Mouse (Mus musculus): ENCODE data around the gene Zfhx3.
A peak's percentile ranks its signal among the peaks of the same experiment; 100 is the strongest.

The Zfhx3 gene

GRCm38 (mm10) chr8:108790559-108791293, 848.3 kb downstream of the Zfhx3 start:
- no peak for DNase-seq (ENCODE audit: low spot score in 2 of 2)

GRCm38 (mm10) chr8:108796076-108796475, 853.6 kb downstream of the Zfhx3 start:
- no peak for DNase-seq (ENCODE audit: low spot score in 2 of 2)

GRCm38 (mm10) chr8:108796882-108797281, 854.4 kb downstream of the Zfhx3 start:
- no peak for DNase-seq (ENCODE audit: low spot score in 2 of 2)

- peak; percentile 55 to 81 for DNase-seq (ENCODE audit: low spot score in 2 of 2)
Observed at GRCm38 (mm10) chr8:108798012-108798411, 855.6 kb downstream of the Zfhx3 start.

- DNase-seq (ENCODE audit: low spot score in 2 of 2), result no peak
Observed at GRCm38 (mm10) chr8:108799250-108799649, 856.8 kb downstream of the Zfhx3 start.

- no peak for DNase-seq (ENCODE audit: low spot score in 2 of 2)
Observed at GRCm38 (mm10) chr8:108800357-108800756, 857.9 kb downstream of the Zfhx3 start.

GRCm38 (mm10) chr8:108803017-108803416, 860.6 kb downstream of the Zfhx3 start:
- no peak for DNase-seq (ENCODE audit: low spot score in 2 of 2)

GRCm38 (mm10) chr8:108811694-108812093, 869.2 kb downstream of the Zfhx3 start:
- peak in 1 of 2 experiments; percentile 38 for DNase-seq (ENCODE audit: low spot score in 2 of 2)

GRCm38 (mm10) chr8:108813375-108813774, 870.9 kb downstream of the Zfhx3 start:
- DNase-seq (ENCODE audit: low spot score in 2 of 2), result no peak

- no peak for DNase-seq (ENCODE audit: low spot score in 2 of 2)
Observed at GRCm38 (mm10) chr8:108819271-108819671, 876.8 kb downstream of the Zfhx3 start.

- DNase-seq (ENCODE audit: low spot score in 2 of 2), result no peak
Observed at GRCm38 (mm10) chr8:108819826-108820225, 877.4 kb downstream of the Zfhx3 start.

- DNase-seq (ENCODE audit: low spot score in 2 of 2), result no peak
Observed at GRCm38 (mm10) chr8:108820634-108821033, 878.2 kb downstream of the Zfhx3 start.

- DNase-seq (ENCODE audit: low spot score in 2 of 2), result peak; percentile 55
Observed at GRCm38 (mm10) chr8:108822841-108823266, 880.4 kb downstream of the Zfhx3 start.

- DNase-seq (ENCODE audit: low spot score in 2 of 2), result no peak
Observed at GRCm38 (mm10) chr8:108824049-108824448, 881.6 kb downstream of the Zfhx3 start.

GRCm38 (mm10) chr8:108826414-108826813, 884.0 kb downstream of the Zfhx3 start:
- no peak for DNase-seq (ENCODE audit: low spot score in 2 of 2)

GRCm38 (mm10) chr8:108827428-108827827, 885.0 kb downstream of the Zfhx3 start:
- peak in 1 of 2 experiments; percentile 14 for DNase-seq (ENCODE audit: low spot score in 2 of 2)

GRCm38 (mm10) chr8:108829305-108829717, 886.9 kb downstream of the Zfhx3 start:
- no peak for DNase-seq (ENCODE audit: low spot score in 2 of 2)

GRCm38 (mm10) chr8:108835143-108835542, 892.7 kb downstream of the Zfhx3 start:
- no peak for DNase-seq (ENCODE audit: low spot score in 2 of 2)

- DNase-seq (ENCODE audit: low spot score in 2 of 2), result no peak
Observed at GRCm38 (mm10) chr8:108837788-108838187, 895.3 kb downstream of the Zfhx3 start.

GRCm38 (mm10) chr8:108838761-108839160, 896.3 kb downstream of the Zfhx3 start:
- DNase-seq (ENCODE audit: low spot score in 2 of 2), result no peak

- no peak for DNase-seq (ENCODE audit: low spot score in 2 of 2)
Observed at GRCm38 (mm10) chr8:108842307-108842706, 899.9 kb downstream of the Zfhx3 start.

GRCm38 (mm10) chr8:108846174-108846573, 903.7 kb downstream of the Zfhx3 start:
- no peak for DNase-seq (ENCODE audit: low spot score in 2 of 2)

- no peak for DNase-seq (ENCODE audit: low spot score in 2 of 2)
Observed at GRCm38 (mm10) chr8:108846827-108847226, 904.4 kb downstream of the Zfhx3 start.

GRCm38 (mm10) chr8:108847356-108847755, 904.9 kb downstream of the Zfhx3 start:
- no peak for DNase-seq (ENCODE audit: low spot score in 2 of 2)

Measured in urinary bladder, adult 18-20 months (tissue).